Mouse (Mus musculus) CD4-positive naive resting alpha-beta T cell, adult 76 days (primary cell): ENCODE data around the gene Malrd1. TPM values are rescaled to one million over a fixed set of nuclear protein-coding genes. Genes with fewer than 3 reads are reported as not detected.

ENCODE experiments used
- total RNA-seq: library from RNA; stranded (reverse); gene quantifications from one replicate; pipeline ENCODE4 v1.2.4, GENCODE M21; 2023

Malrd1 gene
- total RNA-seq, result not detected

DNA sequence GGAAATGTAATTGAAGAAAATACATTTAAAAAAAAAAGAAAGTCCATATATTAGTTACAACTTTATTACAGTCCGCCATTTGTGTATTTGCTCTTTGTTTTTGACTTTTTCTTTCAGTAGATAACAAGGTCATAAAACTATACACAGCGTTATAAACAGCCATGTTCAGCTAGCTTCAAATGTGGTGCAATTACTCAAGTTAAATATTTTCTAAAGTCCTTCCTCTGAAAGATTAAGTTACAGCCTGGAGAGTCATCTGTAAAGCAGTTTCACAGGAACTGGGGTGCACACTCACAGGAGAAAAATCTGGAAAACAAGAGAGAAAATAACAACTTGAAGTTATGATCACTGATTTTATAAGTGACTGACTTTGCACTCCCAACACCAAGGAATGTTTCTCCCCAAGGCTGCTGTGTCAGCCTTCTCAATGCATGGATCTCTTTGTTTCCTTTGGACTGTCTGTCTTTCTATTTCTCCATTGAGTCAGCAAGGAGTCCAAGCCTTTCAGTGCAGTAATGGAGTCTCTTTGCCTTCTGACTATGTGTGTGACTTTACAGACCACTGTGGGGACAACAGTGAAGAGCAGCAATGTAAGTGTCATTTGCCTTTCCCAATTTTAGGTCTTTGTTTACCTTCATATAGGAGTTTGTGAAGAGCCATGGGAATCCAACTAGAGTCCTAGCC, at the start of gene Malrd1:
Gene Malrd1 (plus strand): TSS at position 239 of the 684 bp plus-strand sequence.

